Mouse (Mus musculus) cerebellum, adult 9-10 months (tissue): ENCODE measurements at regions not wholly inside any gene's neighbourhood (a gene's known extent, or its start where the extent isn't known, plus 50 kb on each side); places are given as distances from the start of the nearest gene placed in this dataset.
A peak's percentile ranks its signal among the peaks of the same experiment; 100 is the strongest.
"Not testable (repeated sequence)": the region's sequence is repeated elsewhere in the genome, so short reads cannot be mapped to it uniquely, and the experiment has no call there.

ENCODE experiments used
- DNase-seq: peaks from one replicate; pipeline ENCODE4 v3.0.0; 2022

DNA sequence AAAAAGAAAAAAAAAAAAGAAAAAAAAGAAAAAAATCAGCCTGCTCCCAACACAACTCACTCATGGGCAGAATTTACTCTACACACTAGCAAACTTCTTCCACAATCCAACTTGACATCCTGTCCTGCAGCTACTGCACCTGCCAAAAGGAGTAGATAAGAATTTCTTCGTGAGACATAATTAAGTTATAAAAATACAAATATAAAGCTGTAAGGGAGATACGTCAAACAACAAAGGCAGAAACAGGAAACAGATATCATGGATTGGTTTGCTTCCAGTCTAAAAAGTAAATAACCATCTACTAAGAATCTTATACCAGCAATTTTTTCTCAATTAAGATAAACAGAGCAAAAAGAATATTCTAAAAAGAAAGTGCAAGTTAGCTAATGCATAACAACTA is 390.3 kb downstream of the Pih1d3 start:
- no peak for DNase-seq

DNA sequence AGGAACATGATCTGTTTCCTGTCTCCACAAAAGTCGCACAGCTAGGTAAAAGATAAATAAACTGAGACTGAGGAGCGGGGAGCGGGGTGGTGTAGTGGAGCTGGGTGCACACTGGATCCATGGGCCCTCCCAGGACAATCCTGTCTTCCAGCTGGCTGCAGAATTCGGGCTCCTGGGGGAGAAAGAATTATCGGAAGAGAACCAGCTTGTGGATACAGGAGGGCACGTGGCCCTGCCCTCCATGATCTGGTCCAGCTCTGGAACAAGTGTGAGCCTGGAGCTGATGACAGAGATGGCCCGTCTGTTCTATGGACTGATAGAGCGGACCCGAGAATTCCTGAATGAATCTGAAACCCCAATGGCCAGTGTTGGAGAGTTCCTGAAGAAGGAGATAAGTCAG is 392.6 kb downstream of the Pih1d3 start:
- not testable (repeated sequence) for DNase-seq

DNA sequence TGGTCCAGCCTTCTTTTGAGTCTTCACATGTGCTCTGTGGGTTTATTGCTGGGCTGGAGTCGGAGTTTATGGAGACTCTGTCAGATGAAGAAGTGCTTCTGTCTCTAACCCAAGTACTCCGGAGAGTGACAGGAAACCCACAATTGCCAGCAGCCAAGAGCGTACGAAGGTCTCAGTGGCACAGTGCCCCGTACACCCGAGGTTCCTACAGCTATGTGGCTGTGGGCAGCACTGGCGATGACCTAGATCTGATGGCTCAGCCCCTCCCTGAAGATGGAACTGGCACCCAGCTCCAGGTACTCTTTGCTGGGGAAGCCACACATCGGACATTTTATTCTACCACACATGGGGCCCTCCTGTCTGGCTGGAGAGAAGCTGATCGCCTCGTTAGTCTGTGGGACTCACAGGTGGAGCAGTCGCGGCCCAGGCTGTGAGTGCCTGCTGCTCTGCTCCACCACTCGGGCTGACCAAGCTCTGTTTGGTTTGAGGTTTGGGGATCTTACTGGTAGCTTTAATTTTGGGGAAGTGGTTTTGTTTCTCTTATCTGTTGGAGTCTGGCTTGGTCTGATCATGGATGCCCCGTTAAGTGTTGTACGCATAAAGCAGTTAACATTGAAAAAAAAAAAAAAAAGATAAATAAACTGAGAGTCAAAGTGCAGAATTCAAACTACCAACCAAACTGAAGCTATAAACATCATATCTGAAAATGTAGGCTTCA is 393.8 kb downstream of the Pih1d3 start:
- not testable (repeated sequence) for DNase-seq

DNA sequence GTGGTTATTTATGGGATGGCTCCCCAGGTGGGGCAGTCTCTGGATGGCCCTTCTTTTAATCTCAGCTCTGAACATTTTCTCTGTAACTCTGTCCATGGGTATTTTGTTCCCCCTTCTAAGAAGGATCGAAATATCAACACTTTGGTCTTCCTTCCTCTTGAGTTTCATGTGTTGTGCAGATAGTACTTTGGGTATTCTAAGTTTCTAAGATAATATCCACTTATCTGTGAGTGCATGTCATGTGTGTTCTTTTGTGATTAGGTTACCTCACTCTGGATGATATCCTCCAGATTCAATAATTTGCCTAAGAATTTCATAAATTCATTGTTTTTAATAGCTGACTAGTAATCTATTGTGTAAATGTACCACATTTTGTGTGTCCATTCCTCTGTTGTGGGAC is 411.7 kb downstream of the Pih1d3 start:
- no peak for DNase-seq

DNA sequence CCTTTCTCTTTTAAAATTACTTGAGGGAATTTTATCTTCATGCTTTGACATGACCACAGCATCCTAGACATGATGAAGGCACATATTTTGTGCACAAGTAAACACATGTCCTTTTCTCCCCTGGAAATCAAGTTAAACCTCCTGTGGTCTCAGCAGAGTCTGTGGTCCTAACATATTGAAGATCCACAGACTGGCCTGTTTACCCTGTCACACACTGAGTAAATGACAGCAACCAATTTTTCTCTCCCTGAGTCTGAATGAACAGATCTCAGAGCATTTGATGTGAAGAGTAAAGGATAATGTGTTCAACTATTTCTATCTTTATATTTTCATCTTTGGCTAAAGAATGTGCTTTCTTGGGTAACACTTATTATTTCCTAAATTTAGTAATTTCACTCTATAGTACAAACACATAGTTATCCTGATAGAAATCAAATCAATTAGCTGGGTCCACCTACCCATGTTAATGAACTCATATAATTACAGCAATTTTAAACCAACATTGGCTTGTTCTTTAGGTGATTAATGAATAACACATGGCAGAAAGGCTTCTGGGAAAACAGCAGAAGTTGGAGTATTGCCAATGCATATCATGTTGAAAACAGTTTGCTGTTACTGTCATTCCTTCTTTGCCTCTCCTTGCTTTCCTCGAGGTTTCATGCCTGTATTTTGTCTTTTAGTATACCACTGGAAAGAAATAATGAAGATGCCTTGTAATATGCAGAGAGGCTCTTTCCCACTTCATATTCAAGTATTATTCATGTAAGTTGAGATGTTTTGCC is 414.1 kb downstream of the Pih1d3 start:
- DNase-seq, result no peak

DNA sequence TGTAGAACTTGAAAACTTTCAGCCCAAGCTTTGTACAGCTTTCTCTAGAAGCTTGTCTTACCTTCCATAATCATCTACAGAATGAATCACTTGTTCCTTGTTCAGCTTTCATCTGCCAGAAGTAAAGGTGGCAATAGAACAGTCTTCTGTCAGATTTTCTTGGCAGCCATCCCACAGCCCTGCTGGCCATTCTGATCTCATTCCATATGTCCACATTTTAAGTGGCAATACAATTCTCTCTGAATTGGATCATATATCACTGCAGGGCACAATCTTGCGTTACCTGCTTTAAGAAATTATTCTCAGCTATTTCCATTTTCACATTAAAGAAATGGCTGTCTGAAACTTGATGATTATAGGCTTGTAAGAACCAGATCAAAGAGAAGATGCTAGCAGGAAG is 422.5 kb downstream of the Pih1d3 start:
- peak; percentile 44 for DNase-seq

DNA sequence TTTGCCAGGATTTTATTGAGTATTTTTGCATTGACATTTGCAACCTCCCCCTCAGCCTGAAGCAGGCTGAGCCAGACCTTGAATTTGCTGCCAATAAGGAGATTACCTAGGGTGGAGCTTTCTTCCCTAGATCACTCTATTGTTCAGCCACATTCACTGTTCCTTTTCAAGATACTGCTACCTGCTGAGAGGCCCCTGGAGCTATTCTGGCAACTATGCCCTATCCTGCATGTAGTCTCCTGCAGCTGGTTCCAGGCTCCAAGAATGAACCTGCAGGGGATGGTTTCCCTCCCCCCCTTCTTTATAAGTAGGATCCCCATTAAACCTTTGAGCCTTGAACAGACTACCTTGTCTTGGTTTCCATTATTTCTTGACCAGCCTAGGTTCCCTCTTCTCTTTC is 455.9 kb downstream of the Pih1d3 start:
- no peak for DNase-seq
